Mouse (Mus musculus) A20 (cell line): ENCODE measurements around the gene Ndel1.

Experiments
- DNase-seq: peaks from one replicate; pipeline ENCODE4 v3.0.0-alpha.2; 2011; ENCODE audit warnings: low read depth, low spot score

Ndel1 gene

GRCm38 (mm10) chr11:68871748-68872147 is at the start of gene Ndel1:
Gene Ndel1 (minus strand): TSS chr11:68871858.
- peak; percentile 11 for DNase-seq

- no peak for DNase-seq
These were observed 42.9 kb upstream of the Ndel1 start for GRCm38 (mm10) chr11:68914566-68914965.

- DNase-seq = no peak
These were observed 40.0 kb upstream of the Ndel1 start for GRCm38 (mm10) chr11:68911531-68912177.

GRCm38 (mm10) chr11:68908846-68909503 is 37.3 kb upstream of the Ndel1 start:
- DNase-seq = no peak

- DNase-seq = no peak
These were observed 35.6 kb upstream of the Ndel1 start for GRCm38 (mm10) chr11:68907251-68907650.

- DNase-seq = no peak
These were observed 34.8 kb upstream of the Ndel1 start for GRCm38 (mm10) chr11:68906461-68906790.

- DNase-seq = no peak
These were observed 34.2 kb upstream of the Ndel1 start for GRCm38 (mm10) chr11:68905665-68906460.

GRCm38 (mm10) chr11:68905138-68905531 is 33.5 kb upstream of the Ndel1 start:
- DNase-seq = no peak

- DNase-seq = peak; percentile 69
These were observed 32.9 kb upstream of the Ndel1 start for GRCm38 (mm10) chr11:68904375-68905137.

GRCm38 (mm10) chr11:68903775-68904174 is 32.1 kb upstream of the Ndel1 start:
- no peak for DNase-seq

GRCm38 (mm10) chr11:68902823-68903222 is 31.2 kb upstream of the Ndel1 start:
- DNase-seq = no peak

- no peak for DNase-seq
These were observed 30.7 kb upstream of the Ndel1 start for GRCm38 (mm10) chr11:68902367-68902766.

GRCm38 (mm10) chr11:68902047-68902364 is 30.3 kb upstream of the Ndel1 start:
- DNase-seq = no peak

- DNase-seq = peak; percentile 99
These were observed 29.8 kb upstream of the Ndel1 start, which contains the start of gene Rpl26 for GRCm38 (mm10) chr11:68901351-68902046. Gene Rpl26 (plus strand): TSS chr11:68901583.

GRCm38 (mm10) chr11:68900519-68901350 is 29.1 kb upstream of the Ndel1 start:
- no peak for DNase-seq

- no peak for DNase-seq
These were observed 28.2 kb upstream of the Ndel1 start for GRCm38 (mm10) chr11:68899815-68900214.

GRCm38 (mm10) chr11:68898790-68899189 is 27.1 kb upstream of the Ndel1 start:
- DNase-seq = no peak

GRCm38 (mm10) chr11:68897838-68898237 is 26.2 kb upstream of the Ndel1 start:
- DNase-seq = no peak

- DNase-seq = peak; percentile 66
These were observed 25.5 kb upstream of the Ndel1 start for GRCm38 (mm10) chr11:68897120-68897519.

GRCm38 (mm10) chr11:68896247-68896646 is 24.6 kb upstream of the Ndel1 start:
- DNase-seq = no peak
